Comparison of ENCODE assay signal across 11 mouse cellular contexts in the genomic region with DNA sequence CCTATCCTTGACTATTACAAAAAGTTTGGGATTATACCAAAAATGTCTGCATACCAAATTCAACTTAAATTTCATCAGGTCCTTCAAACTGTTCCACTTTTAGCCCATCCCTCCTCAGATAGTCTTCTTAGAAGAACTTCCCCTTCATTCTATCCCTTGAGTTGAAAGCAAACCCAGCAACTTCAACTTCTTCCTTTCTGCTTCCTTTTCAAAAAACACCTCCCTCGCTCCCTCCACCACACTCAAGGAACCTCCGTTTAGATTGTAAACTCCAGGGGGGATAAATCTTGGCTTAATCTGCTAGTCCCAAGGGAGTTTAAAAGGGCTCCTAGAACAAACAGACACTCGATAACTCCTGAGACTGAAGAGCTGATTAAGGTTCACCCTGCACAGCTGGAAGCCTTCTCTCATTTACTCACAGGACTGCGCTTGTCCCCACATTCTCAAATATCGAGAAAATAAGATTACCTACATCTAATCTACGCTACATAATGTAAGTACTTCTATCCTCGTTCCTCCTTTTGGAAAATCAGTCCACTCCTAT. TPM values are rescaled to one million over a fixed set of nuclear protein-coding genes. Genes with fewer than 3 reads are reported as not detected.
DNase-seq lines count a peak whose midpoint lies in the region; ATAC-seq lines count a peak whose summit lies in the region.
"Had no signal": no experiment of that assay in that cellular context is flagged by ENCODE, and none has a peak within 500 bp of the region (broad histone marks: within the 10 kb centered on the region; RNA-seq: fewer than 3 reads in every experiment).

No protein-coding gene starts in this region.

- WGBS in heart, embryonic 14.5 days: 10% methylated on average over 7 of the region's 7 CpGs
- 15% methylated on average over 7 of the region's 7 CpGs for WGBS in neural tube, embryonic 12.5 days
- WGBS in midbrain, embryonic 10.5 days: 8% methylated on average over 7 of the region's 7 CpGs

- H3K27me3 ChIP-seq in heart, embryonic 14.5 days (ENCODE audit: control insufficient read depth, insufficient read depth, low read length): peaks cover 17% of the 10 kb centered on the region
- peaks cover 6% of the 10 kb centered on the region; the same call in 1 of the 2 replicates for H3K27me3 ChIP-seq in neural tube, embryonic 12.5 days (replicated peaks)
- H3K27me3 ChIP-seq in midbrain, embryonic 10.5 days (ENCODE audit: low read depth, poor library complexity, severe bottlenecking): peaks cover 30% of the 10 kb centered on the region
- H3K27me3 ChIP-seq: liver, embryonic 13.5 days had no signal

- no peaks in the 10 kb centered on the region for H3K36me3 ChIP-seq in heart, embryonic 14.5 days (ENCODE audit: control insufficient read depth, insufficient read depth, low read length)
- H3K36me3 ChIP-seq in neural tube, embryonic 12.5 days: no peaks in the 10 kb centered on the region
- no peaks in the 10 kb centered on the region for H3K36me3 ChIP-seq in midbrain, embryonic 10.5 days
- H3K36me3 ChIP-seq: liver, embryonic 13.5 days had no signal

- H3K9me3 ChIP-seq in heart, embryonic 14.5 days (ENCODE audit: control insufficient read depth, low read length): no peaks in the 10 kb centered on the region
- no peaks in the 10 kb centered on the region for H3K9me3 ChIP-seq in neural tube, embryonic 12.5 days
- H3K9me3 ChIP-seq in midbrain, embryonic 10.5 days (replicated peaks): no peaks in the 10 kb centered on the region
- H3K9me3 ChIP-seq: liver, embryonic 13.5 days had no signal

- no peak overlapping the region for H3K27ac ChIP-seq in heart, embryonic 14.5 days (replicated peaks in 1 of 2; ENCODE audit: control insufficient read depth in 1 of 2, insufficient read depth in 1 of 2, low read depth in 2 of 2, low read length in 2 of 2)
- no peak overlapping the region for H3K27ac ChIP-seq in neural tube, embryonic 12.5 days
- no peak overlapping the region for H3K27ac ChIP-seq in midbrain, embryonic 10.5 days (replicated peaks)
- H3K27ac ChIP-seq: liver, embryonic 13.5 days had no signal

- DNase-seq in heart, adult 11 months: no peak
- DNase-seq in neural tube, embryonic 10.5 days (ENCODE audit: extremely low spot score, low spot score): no peak
- DNase-seq in midbrain, embryonic 10.5 days (ENCODE audit: low spot score): no peak
- no peak for DNase-seq in thymus, postnatal 25 days
- no peak for DNase-seq in thymus, postnatal 14 days
- DNase-seq: kidney, adult 11 months; liver, embryonic 13.5 days had no signal

- H3K4me1 ChIP-seq in heart, embryonic 14.5 days (ENCODE audit: control insufficient read depth in 2 of 2, insufficient read depth in 2 of 2, low read length in 2 of 2): peaks cover 4 to 6% of the 10 kb centered on the region in 2 experiments; a peak in 3 of 4 replicates
- peaks cover 8% of the 10 kb centered on the region for H3K4me1 ChIP-seq in neural tube, embryonic 12.5 days
- peaks cover 17% of the 10 kb centered on the region for H3K4me1 ChIP-seq in midbrain, embryonic 10.5 days
- H3K4me1 ChIP-seq: liver, embryonic 13.5 days had no signal

- H3K4me2 ChIP-seq in heart, embryonic 14.5 days (ENCODE audit: low read length): peak overlapping the region; percentile 93; the same call in 1 of the 2 replicates
- peak overlapping the region; percentile 92; the same call in 1 of the 2 replicates for H3K4me2 ChIP-seq in neural tube, embryonic 12.5 days (replicated peaks)

- H3K4me3 ChIP-seq in heart, embryonic 14.5 days (ENCODE audit: control insufficient read depth in 1 of 2, insufficient read depth in 1 of 2, low read depth in 1 of 2, low read length in 2 of 2): 0 out of 4 replicates have a peak overlapping the region, but pooled peaks of 1 of the 2 experiments have one; percentile 53
- H3K4me3 ChIP-seq in neural tube, embryonic 12.5 days: no peak overlapping the region
- peak overlapping the region; percentile 62; the same call in 1 of the 2 replicates for H3K4me3 ChIP-seq in midbrain, embryonic 10.5 days

- no peak overlapping the region for H3K9ac ChIP-seq in heart, embryonic 14.5 days (ENCODE audit: low read length)
- H3K9ac ChIP-seq in neural tube, embryonic 12.5 days: no peak overlapping the region

- no peak for ATAC-seq in heart, embryonic 14.5 days (ENCODE audit: insufficient number of reproducible peaks, insufficient read depth, low FRiP score, low read depth)
- no peak for ATAC-seq in neural tube, embryonic 12.5 days (ENCODE audit: low FRiP score, low read depth)
- ATAC-seq in monocyte, adult 5-6 weeks (replicated peaks; ENCODE audit: insufficient number of reproducible peaks, low FRiP score, low TSS enrichment, poor library complexity, severe bottlenecking): no peak

RNA-seq across cellular contexts. Expression of a gene that starts 1.1 kb away (rescaled TPM):
- polyA plus RNA-seq in heart, embryonic 14.5 days (2014; fragmentation: Nextera tagmentation; extraction: Ambion mirVana): 0.04 TPM in 1 of 2 replicates, not detected in the other
- 0.05 TPM in 1 of 2 replicates, not detected in the other for polyA plus RNA-seq in neural tube, embryonic 12.5 days (2016; fragmentation: Nextera tagmentation; extraction: Ambion mirVana)
- polyA plus RNA-seq in midbrain, embryonic 10.5 days (2016; fragmentation: Nextera tagmentation; extraction: Ambion mirVana): not detected in 2 replicates
- total RNA-seq in monocyte, adult 5-6 weeks (2017): 1.8 to 4.4 TPM in 2 of 3 replicates, not detected in the other
- polyA plus RNA-seq: erythroblast, embryonic 14.5 days had no signal
